Mouse (Mus musculus): ENCODE measurements around the gene Tti1. TPM values are rescaled to one million over a fixed set of nuclear protein-coding genes. Genes with fewer than 3 reads are reported as not detected.
A peak's percentile ranks its signal among the peaks of the same experiment; 100 is the strongest.

Gene Tti1
- total RNA-seq, 2 experiments from 2014 or later = 15.9 to 16.3 TPM

- no peak for DNase-seq (ENCODE audit: low spot score in 2 of 2)
Observed at GRCm38 (mm10) chr2:158040396-158040795, 12.2 kb upstream of the Tti1 start.

- no peak for DNase-seq (ENCODE audit: low spot score in 2 of 2)
Observed at GRCm38 (mm10) chr2:158039662-158040061, 11.4 kb upstream of the Tti1 start.

- DNase-seq (ENCODE audit: low spot score in 2 of 2) = no peak
Observed at GRCm38 (mm10) chr2:158037571-158037970, 9.3 kb upstream of the Tti1 start.

GRCm38 (mm10) chr2:158036953-158037352, 8.7 kb upstream of the Tti1 start:
- no peak for DNase-seq (ENCODE audit: low spot score in 2 of 2)

- no peak for DNase-seq (ENCODE audit: low spot score in 2 of 2)
Observed at GRCm38 (mm10) chr2:158036408-158036807, 8.2 kb upstream of the Tti1 start.

- DNase-seq (ENCODE audit: low spot score in 2 of 2) = no peak
Observed at GRCm38 (mm10) chr2:158035813-158036212, 7.6 kb upstream of the Tti1 start.

GRCm38 (mm10) chr2:158030007-158030406, 1.8 kb upstream of the Tti1 start:
- no peak for DNase-seq (ENCODE audit: low spot score in 2 of 2)

- DNase-seq (ENCODE audit: low spot score in 2 of 2) = no peak
Observed at GRCm38 (mm10) chr2:158027855-158028353, 329 bp downstream of the Tti1 start.

GRCm38 (mm10) chr2:158017330-158017729, 10.9 kb downstream of the Tti1 start:
- DNase-seq (ENCODE audit: low spot score in 2 of 2) = no peak

- DNase-seq (ENCODE audit: low spot score in 2 of 2) = no peak
Observed at GRCm38 (mm10) chr2:158012608-158013007, 15.6 kb downstream of the Tti1 start.

GRCm38 (mm10) chr2:158009373-158009772, 18.9 kb downstream of the Tti1 start:
- no peak for DNase-seq (ENCODE audit: low spot score in 2 of 2)

- DNase-seq (ENCODE audit: low spot score in 2 of 2) = no peak
Observed at GRCm38 (mm10) chr2:158005641-158006040, 22.6 kb downstream of the Tti1 start.

GRCm38 (mm10) chr2:158004620-158005019, 23.6 kb downstream of the Tti1 start:
- no peak for DNase-seq (ENCODE audit: low spot score in 2 of 2)

- peak in 1 of 2 experiments; percentile 44 for DNase-seq (ENCODE audit: low spot score in 2 of 2)
Observed at GRCm38 (mm10) chr2:157998817-157999216, 29.4 kb downstream of the Tti1 start.

GRCm38 (mm10) chr2:157992501-157992900, 35.7 kb downstream of the Tti1 start:
- no peak for DNase-seq (ENCODE audit: low spot score in 2 of 2)

- no peak for DNase-seq (ENCODE audit: low spot score in 2 of 2)
Observed at GRCm38 (mm10) chr2:157991026-157991425, 37.2 kb downstream of the Tti1 start.

- peak in 1 of 2 experiments; percentile 33 for DNase-seq (ENCODE audit: low spot score in 2 of 2)
Observed at GRCm38 (mm10) chr2:157989946-157990345, 38.3 kb downstream of the Tti1 start.

- no peak for DNase-seq (ENCODE audit: low spot score in 2 of 2)
Observed at GRCm38 (mm10) chr2:157988416-157989190, 39.6 kb downstream of the Tti1 start.

- peak in 1 of 2 experiments; percentile 37 for DNase-seq (ENCODE audit: low spot score in 2 of 2)
Observed at GRCm38 (mm10) chr2:157986235-157986634, 42.0 kb downstream of the Tti1 start.

- peak; percentile 31 for DNase-seq (ENCODE audit: low spot score in 2 of 2)
Observed at GRCm38 (mm10) chr2:157985611-157986010, 42.6 kb downstream of the Tti1 start.

GRCm38 (mm10) chr2:157983276-157983675, 45.0 kb downstream of the Tti1 start:
- DNase-seq (ENCODE audit: low spot score in 2 of 2) = no peak

GRCm38 (mm10) chr2:157982727-157983126, 45.5 kb downstream of the Tti1 start:
- no peak for DNase-seq (ENCODE audit: low spot score in 2 of 2)

- peak in 1 of 2 experiments; percentile 36 for DNase-seq (ENCODE audit: low spot score in 2 of 2)
Observed at GRCm38 (mm10) chr2:157979241-157979640, 49.0 kb downstream of the Tti1 start.

All from layer of hippocampus, postnatal 14 days (tissue).